Mouse (Mus musculus): Measurements from ENCODE around the gene Cr1l.

GRCm38 (mm10) chr1:195129867-195130266, 1.5 kb downstream of the Cr1l start:
- TF ChIP-seq CTCF (conservative IDR thresholded peaks at IDR 0.05; ENCODE audit: insufficient read depth, insufficient read length, low read depth, low read length) (no peak), POLR2A (IDR thresholded peaks at IDR 0.05; ENCODE audit: low read depth, low read length) (no peak)
